Mouse (Mus musculus) left cerebral cortex, postnatal 25 days (tissue): ENCODE measurements around the gene Cntnap2. TPM values are rescaled to one million over a fixed set of nuclear protein-coding genes. Genes with fewer than 3 reads are reported as not detected.
A peak's percentile ranks its signal among the peaks of the same experiment; 100 is the strongest.

ENCODE experiments used
- DNase-seq, 2 experiments: peaks; one replicate each; pipeline ENCODE4 v3.0.0; 2022; ENCODE audit warnings: low spot score in 2 of 2, mixed read lengths in 1 of 2
- intact Hi-C: fragments of 180-260 bp; cut with DNase I; formaldehyde crosslinking; loops from one replicate; pipeline ENCODE4 v1.15.1; 2025
- total RNA-seq, 2 experiments: library from RNA; stranded (reverse); gene quantifications; 2 replicates each; pipeline ENCODE4 v1.2.3; 2021

Cntnap2 gene
- total RNA-seq, 2 experiments from 2014 or later, result 124 to 139 TPM

DNA sequence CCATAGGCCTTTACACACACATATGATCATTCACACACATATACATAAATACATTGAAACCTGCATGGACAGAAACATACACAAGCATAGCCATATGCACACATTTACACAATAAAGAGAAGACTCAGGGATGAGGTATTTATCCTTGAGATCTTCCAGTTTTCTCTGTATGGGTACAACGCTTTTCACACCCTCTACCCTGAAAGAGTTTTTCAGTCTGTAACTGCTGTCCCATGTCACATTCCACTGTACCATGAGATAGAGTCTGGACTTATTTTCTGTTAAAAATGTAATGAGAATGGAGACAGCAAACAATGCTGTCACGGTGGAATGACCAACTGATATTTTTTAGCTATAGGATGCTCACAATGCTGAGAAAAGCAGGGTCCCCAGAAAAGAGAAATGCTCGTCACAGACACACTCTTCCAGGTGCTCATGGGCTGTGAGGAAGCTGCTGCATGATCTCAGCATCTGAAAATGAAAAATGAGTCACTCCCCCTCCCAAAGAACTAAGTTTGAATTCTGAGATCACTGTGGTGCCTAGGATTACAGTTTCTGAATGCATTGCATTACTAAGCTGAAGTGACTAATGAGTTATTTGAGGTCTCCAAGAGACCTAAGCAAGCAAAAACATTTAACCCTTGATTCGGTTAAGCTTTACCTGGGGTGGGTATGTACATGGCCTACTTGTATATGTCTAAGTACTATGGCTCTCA is 782.6 kb downstream of the Cntnap2 start:
- DNase-seq, result peak in 1 of 2 experiments; percentile 23
- intact Hi-C loops, result no loop called here

DNA sequence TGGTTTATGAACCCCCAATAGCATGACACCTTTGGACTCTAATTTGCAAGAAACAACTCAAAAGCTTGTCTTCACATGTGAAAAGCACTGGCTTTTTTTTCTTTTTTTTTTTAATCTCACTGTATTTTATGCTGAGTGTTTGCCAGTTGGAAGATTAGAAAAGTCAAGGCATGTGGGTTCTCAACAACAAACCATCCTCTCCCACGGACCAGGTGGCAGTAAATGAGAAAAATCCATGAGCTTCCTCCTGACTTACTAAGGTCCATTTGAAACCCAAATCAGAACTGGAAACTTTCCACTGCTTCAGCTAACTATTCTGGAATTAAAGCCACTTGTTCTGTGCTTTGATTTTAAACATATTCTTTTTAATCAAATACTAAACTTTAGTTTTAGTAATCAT is 784.6 kb downstream of the Cntnap2 start:
- peak in 1 of 2 experiments; percentile 44 for DNase-seq
- intact Hi-C loops, result no loop called here

DNA sequence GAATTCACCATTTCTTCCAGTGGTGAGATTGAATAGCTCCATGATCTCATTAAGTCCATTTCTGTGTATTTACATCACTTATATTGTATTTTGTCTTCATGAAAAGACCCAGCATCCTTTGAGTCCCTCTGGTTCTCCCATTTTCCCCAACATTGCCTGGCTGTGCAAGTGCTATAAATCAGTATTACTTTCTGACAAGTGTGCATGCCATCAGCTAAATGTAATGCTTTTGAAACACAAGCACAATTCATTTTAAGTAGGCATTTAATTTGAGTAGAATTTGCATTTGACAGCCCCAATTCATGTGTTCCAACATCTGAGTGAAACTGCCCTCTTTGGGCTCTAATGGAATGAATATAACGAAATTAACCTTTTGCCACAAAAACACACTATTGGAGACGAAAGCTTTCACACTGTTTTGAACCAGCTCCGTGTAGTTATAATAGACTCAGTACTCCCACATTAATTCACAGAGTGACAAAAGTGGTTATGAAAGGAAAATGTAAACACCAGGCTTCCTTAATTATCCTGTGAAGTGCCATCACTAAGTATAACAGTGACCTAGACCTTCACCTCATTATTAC is 812.3 kb downstream of the Cntnap2 start:
- DNase-seq, result no peak
- intact Hi-C loops, result no loop called here

DNA sequence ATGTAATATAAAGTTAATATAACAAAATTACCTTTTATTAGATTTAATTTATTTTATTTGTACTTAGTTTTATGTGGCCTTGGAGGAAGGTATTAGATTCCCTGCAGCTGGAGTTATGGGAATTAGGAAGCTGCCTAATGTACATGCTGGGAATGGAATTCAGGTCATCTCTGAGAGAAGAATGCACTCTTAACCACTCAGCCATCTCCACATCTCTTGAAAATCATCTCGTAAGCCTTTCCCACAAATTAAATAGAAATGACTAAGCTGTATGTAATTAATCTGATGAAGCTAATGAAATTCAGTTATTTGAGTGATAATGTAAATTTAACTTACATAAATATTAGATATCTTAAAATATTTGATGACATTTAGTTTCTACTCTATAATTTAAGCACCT is 826.3 kb downstream of the Cntnap2 start:
- DNase-seq, result no peak
- intact Hi-C loops, result no loop called here

DNA sequence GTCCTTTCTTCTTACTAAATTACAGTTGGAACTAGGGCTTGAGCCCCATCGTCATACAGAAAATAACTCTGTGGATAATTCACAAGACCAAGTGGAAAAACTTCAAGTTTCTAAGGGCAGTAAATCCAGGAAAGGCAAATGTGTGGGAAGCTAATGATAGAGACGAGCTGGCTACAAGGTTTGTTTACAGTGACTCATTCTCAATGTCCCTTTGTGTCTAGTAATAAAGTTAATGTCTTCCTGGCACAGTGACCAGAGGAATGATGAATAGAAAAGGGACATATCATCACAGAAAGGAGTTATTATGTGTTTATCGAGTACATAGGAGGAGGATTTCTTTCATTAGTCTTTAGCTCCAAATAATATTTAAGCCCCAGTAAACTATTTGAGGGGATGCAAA is 828.7 kb downstream of the Cntnap2 start:
- DNase-seq, result no peak
- intact Hi-C loops, result no loop called here

DNA sequence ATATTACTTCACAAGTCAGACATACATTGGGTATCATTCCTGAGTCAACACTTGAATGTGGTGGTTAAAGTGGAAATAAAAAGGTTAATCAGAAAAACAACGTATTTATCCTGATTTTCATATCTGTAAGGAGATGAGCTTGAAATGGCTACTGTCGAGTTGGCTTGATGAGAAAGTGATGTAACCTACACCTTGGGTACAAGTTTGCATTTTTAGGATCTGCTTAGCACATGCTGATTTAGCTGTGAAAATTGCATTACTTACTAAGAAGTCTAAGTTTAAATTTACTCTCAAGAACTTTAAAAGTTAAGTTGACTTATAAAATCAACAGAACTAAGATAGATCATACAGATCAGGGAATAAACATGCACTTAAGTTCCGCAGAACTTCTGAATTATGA is 879.1 kb downstream of the Cntnap2 start:
- intact Hi-C loops, result no loop called here
- no peak for DNase-seq

DNA sequence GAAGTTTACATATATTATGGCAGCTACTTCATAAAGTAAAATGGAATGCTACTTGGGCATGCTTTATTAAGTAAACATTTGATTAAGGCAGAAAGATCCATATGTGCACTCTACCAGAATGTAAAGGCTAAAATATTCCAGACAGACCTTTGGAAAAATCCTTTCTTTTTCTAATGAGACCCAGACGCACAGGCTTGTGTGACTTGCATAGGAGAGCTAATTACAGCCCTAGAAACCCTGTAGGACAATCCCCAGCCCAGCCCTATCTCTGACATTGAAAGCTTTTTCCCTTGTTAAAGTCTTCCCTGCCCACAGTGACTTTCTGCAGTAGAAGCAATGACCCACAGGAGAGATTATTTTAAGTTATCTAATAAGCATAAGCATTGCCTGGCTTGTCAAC is 879.6 kb downstream of the Cntnap2 start:
- no peak for DNase-seq
- intact Hi-C loops, result no loop called here

DNA sequence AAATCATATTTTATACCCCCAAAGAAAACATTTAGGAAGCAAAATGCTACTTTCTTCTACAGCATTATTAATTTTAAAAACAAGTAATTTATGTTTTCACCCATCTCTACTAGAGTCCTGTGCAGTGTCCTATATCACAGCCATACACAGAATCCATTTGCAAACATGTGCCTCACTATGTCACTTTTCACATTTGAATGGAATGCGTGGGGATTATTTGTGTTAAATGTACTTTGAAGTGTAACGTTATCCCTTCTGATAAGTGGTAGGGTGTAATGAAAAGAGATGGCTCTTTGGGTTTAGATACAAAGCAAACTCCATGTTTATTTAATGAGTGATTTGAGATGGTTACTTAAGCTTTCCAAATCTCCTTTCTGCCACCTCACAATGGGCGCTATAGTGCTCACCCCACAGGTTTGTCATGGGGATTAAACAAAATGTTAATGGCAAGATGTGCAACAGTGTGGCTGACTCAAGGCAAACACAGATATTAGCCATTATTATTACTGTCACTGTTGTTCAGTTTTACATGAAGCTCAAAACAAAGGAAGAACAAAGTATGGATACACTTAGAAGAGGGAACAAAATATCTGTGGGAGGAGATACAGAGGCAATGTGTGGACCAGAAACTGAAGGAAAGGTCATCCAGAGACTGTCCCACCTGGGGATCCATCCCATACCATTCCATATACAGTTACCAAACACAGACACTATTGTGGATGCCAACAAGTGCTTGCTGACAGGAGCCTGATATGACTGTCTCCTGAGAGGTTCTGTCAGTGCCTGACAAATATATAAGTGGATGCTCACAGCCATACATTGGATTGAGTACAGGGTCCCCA is 886.2 kb downstream of the Cntnap2 start:
- intact Hi-C loops, result no loop called here
- no peak for DNase-seq

DNA sequence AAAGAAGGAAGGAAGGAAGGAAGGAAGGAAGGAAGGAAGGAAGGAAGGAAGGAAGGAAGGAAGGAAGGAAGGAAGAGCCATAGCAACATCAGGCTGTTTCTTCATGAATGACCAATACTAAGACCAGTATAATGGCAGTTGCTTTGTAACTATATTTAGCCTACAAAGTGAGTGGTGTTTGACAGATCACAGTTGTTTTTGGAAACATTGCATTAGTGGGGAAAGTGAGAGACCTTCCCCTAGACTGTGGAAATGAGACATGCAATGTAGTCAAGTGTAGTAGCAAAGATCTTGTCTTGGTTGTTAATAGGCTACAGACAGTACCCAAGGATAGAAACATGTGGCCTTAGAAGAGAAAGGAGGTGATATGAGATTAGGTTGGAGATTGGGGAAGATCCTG is 895.6 kb downstream of the Cntnap2 start:
- no peak for DNase-seq
- intact Hi-C loops, result no loop called here

DNA sequence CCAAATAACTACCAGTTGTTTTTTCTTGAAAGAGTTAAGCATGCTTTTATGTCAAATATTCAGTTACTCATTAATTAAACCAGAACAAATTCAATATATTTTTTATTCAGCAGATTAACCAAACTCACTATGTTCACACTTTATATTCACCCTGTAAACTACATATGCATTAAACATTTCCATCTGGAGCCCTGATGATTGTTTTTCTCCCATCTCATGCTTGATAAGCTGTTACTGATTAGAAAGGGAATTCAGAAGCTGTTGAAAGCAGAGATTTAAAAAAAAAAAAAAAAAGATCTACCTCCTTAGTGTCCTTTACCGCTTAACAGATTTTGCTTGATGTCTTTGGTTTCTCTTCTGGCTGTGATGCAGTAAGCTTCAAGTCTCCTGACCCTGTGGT is 905.3 kb downstream of the Cntnap2 start:
- DNase-seq, result no peak
- intact Hi-C loops, result no loop called here

DNA sequence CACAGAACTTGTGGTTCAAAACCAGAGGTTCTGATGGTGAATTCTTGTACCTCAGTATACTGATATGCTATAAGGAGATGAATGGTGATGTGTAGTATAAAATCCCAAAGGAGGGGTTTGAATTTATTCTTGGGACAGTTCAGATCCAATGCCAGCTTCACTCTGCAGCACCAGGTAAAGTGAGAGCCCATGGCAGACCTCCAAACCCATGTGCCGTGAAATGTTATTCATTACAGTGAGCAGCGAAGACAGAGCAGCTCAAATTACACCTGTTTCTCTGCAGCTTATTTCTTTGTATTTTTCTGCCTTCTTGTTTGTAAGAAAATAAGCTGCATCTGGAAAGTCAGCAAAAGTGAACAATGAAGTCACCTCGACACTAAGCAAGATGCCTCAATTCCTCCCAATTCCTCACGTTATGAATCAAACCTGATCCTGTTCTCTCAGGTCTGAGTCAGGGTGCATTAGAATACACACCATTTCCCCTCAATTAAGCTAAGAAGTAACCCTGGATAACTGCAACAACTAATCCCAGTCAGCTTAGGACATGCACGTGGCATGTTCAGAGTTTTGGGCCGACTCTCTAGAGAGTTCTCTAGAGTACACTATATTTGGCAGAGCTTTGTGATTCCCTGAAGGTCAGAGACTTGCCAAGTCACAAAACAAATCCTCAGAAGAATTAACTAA is 915.5 kb downstream of the Cntnap2 start:
- DNase-seq, result no peak
- intact Hi-C loops, result no loop called here

DNA sequence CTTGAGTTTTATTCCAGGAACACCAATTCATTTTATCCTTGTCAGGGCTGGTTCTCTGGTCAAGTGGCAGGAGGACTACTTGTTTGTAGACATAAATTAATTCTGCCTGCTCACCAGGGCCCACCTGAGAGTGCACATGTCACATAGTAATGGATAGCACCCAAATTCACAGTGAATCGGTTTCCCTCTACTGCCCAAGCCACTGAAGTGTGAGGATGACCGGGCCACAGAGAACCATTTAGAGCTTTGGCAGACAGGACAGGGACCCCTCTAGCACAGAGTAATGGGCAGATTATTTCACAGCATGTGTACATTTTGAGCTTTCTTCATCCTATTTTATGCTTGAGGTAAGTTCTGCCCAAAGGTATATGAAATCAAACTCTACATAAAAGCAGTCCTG is 920.0 kb downstream of the Cntnap2 start:
- intact Hi-C loops, result no loop called here
- DNase-seq, result no peak

DNA sequence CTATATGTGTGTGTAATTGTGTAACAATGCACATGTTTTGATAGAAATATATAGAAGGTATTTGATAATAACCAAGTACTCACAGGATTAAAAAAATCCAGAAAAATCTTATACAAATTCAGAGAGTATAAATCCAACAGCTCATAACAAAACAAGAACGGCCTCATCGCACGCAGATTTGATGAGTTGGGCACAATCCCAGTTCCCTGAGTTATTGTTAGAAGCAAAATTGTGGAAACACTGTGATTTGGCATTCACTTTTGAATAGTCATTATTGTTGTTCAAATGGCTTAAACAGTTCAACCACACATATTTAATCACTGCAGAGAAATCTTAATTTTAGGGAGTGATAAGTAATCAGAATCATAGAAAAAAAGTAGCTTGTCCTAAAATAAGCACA is 928.9 kb downstream of the Cntnap2 start:
- peak in 1 of 2 experiments; percentile 19 for DNase-seq
- intact Hi-C loops, result no loop called here

DNA sequence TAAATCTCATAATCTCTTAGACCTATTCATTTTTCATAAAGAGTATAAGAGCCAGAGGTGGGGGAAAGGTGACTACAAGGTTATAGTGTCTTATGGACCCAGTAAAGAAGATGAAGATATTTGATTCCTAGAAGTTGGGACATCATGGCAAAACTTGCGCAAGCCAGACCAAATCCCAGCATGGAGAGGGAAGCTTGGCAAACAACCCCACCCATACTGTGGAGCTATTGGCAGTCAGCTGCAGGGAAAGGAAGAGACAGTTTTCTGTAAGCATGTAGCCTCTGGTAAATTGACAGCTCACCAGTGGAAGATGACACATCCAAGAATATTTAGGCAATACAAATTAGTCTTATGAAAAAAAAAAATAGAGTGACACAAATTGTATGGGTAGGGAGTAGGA is 931.9 kb downstream of the Cntnap2 start:
- intact Hi-C loops, result no loop called here
- no peak for DNase-seq

DNA sequence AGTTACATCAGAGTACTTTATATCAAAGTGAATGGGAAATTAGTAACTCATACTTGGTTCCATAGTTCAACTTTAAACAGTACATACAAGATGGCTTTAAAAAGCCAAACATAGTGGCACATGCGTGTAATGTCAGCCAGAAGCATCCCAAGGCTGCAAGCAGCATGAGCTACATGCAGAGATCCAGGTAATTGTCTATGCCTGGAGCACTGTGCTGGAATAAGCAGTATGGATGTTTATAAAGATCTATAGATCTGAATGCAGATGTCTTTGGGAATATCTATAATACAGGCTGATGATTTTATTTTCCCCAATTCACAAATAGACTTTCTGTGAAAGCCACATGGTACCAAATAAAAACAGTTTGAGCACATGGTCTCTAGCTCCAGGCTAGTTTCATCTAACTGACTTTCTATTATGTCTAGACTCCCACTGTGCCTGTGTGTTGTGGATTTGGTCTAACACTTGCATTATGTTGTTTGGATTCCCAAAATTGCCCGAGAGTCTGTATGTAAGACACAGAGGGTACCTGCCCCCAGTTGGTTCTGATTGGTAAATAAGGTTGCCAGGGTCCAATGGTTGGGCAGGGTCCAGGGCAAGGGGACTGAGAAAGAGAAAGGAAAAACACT is 963.5 kb downstream of the Cntnap2 start:
- intact Hi-C loops, result no loop called here
- no peak for DNase-seq

DNA sequence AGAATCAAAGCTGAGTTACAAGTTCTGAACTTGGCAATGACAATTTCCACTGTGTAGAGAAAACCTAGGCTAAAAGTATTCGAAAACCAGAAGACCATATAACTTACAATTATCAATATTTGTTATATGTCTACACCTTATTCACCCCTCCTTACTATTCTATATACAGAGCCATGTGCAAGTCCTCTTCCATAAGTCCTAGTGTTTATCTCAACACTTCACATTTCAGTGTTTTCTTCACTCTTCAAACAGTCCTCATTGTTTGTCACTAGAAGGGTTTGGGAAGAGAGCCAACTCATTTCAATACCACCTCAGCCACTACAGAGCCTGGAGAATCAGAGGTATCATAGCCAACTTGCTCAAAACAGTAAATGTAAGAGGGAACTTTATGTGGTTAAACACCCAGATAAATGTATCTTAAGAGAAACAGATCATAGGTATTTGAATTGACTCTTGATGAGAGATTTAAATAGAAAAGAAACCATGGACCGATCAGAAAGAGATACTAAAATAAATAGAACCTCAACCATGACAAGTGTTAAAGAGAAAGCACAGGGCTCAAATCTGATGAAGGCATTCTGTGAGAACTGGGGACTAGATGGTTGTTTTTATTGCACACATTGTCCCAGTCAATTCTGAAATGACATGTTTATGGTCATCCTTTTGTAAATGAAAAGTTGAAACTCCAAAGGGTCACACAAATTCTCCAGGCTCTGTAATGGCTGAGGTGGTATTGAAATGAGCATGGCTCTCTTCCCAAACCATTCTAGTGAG is 972.9 kb downstream of the Cntnap2 start:
- DNase-seq, result no peak
- intact Hi-C loops, result no loop called here

DNA sequence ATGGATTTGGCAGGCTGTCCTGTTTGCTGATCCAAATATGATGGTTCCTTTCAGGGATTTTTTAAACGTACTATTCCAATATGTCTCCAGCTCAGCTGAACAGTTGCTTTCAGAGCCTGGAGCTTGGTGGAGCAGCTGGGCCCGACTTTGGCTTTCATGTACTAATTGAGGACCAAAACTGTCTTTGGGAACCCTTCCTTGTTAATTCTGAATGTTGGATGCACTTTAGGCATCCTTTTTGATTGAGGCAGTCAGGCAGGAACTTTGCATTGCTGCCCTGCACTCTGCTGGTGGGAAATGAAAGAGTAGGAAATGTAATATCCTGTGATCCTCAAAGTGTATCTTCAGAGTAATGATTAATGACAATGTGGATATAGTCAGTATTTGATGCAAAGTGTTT is 974.0 kb downstream of the Cntnap2 start:
- intact Hi-C loops, result no loop called here
- no peak for DNase-seq

DNA sequence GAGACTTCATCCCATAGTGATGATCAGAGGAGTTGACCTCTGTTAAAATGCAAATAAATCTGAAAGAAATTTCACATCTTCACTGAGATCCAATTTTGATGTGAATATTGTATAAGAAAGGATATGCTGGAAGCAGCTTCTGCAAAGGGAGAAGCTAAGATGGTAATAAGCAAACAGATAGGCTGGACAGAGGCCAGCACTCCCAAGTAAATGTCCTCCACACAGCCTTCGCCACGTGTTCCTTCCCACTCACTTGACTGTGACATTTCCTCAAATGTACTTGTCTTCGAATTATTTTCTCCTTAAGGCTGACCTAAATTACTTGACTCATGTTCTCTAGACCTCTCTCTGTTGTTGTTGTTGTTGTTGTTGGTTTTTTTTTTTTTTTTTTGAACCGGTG is 981.5 kb downstream of the Cntnap2 start:
- intact Hi-C loops, result no loop called here
- DNase-seq, result peak; percentile 27 to 67

DNA sequence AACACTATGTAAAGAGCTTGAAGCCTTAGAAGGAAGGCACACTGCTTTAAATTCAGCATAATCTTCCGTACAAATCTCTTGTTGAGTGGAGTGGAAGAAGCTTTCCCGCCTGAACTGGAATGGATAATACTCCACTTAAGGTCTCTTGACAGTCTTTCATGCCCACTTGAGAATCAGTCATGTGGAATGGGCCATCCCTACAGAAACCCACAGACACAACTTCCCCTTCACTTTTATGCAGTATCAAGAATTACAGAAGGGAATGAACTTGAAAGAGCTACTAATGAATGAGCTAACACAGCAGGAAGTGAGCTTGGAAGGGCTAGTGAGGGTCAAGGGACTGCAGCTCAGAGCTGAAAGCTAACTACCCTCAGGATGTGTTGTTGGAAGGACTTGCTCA is 1021.1 kb downstream of the Cntnap2 start:
- intact Hi-C loops, result no loop called here
- DNase-seq, result no peak
